In genomic region chr10:75677989-75678388, GRCm38 (mm10) we compare ENCODE assay signal across 9 mouse cellular contexts. TPM values are rescaled to one million over a fixed set of nuclear protein-coding genes. Genes with fewer than 3 reads are reported as not detected.
DNase-seq lines count a peak whose midpoint lies in the region; ATAC-seq and TF ChIP-seq lines count a peak whose summit lies in the region.
"Had no signal": no experiment of that assay in that cellular context is flagged by ENCODE, and none has a peak within 500 bp of the region (broad histone marks: within the 10 kb centered on the region; RNA-seq: fewer than 3 reads in every experiment).

No protein-coding gene starts in this region.

- no peaks in the 10 kb centered on the region for H3K27me3 ChIP-seq in heart, embryonic 10.5 days (ENCODE audit: insufficient read depth, poor library complexity, severe bottlenecking)
- H3K27me3 ChIP-seq in liver, embryonic 13.5 days, result no peaks in the 10 kb centered on the region
- no peaks in the 10 kb centered on the region for H3K27me3 ChIP-seq in midbrain, embryonic 16.5 days (ENCODE audit: control insufficient read depth, insufficient read depth, low read depth, low read length)
- H3K27me3 ChIP-seq: limb, embryonic 13.5 days had no signal

- no peak overlapping the region for H3K27ac ChIP-seq in heart, embryonic 10.5 days
- 0 out of 2 replicates have a peak overlapping the region, but pooled peaks have one; percentile 27 for H3K27ac ChIP-seq in cortical plate, adult 2 months (ENCODE audit: insufficient read depth, low read length)
- H3K27ac ChIP-seq in liver, embryonic 13.5 days, result peak overlapping the region; percentile 40
- no peak overlapping the region for H3K27ac ChIP-seq in midbrain, embryonic 16.5 days (ENCODE audit: low read length)
- H3K27ac ChIP-seq: limb, embryonic 13.5 days had no signal

- ATAC-seq in liver, embryonic 13.5 days (ENCODE audit: low read depth), result no peak
- ATAC-seq in midbrain, embryonic 16.5 days, result no peak

- no peak for TF ChIP-seq CTCF in cortical plate, adult 2 months (IDR thresholded peaks at IDR 0.05; ENCODE audit: extremely low read depth, insufficient read depth, low read length)

- peaks cover 11% of the 10 kb centered on the region for H3K4me1 ChIP-seq in heart, embryonic 10.5 days
- peaks cover 22% of the 10 kb centered on the region for H3K4me1 ChIP-seq in cortical plate, adult 2 months (ENCODE audit: control insufficient read depth, insufficient read depth, low read length)
- peaks cover 37% of the 10 kb centered on the region for H3K4me1 ChIP-seq in liver, embryonic 13.5 days (replicated peaks)
- no peaks in the 10 kb centered on the region for H3K4me1 ChIP-seq in midbrain, embryonic 16.5 days (ENCODE audit: control insufficient read depth, insufficient read depth, low read length)
- H3K4me1 ChIP-seq: limb, embryonic 13.5 days had no signal

- DNase-seq in heart, adult 18-20 months, result peak; percentile 55 to 65
- DNase-seq in heart, embryonic 10.5 days (ENCODE audit: low spot score), result no peak
- peak; percentile 94 for DNase-seq in brain, adult 2 months (ENCODE audit: low read depth, low spot score)
- DNase-seq in liver, embryonic 13.5 days, result no peak
- DNase-seq in adrenal gland, postnatal 25 days, result no peak
- no peak for DNase-seq in ovary, postnatal 36 days (ENCODE audit: low spot score)

- H3K9ac ChIP-seq in liver, embryonic 13.5 days, result no peak overlapping the region
- no peak overlapping the region for H3K9ac ChIP-seq in midbrain, embryonic 16.5 days (ENCODE audit: low read depth, low read length)
- H3K9ac ChIP-seq: limb, embryonic 13.5 days had no signal

- H3K9me3 ChIP-seq in heart, embryonic 10.5 days, result no peaks in the 10 kb centered on the region
- no peaks in the 10 kb centered on the region for H3K9me3 ChIP-seq in liver, embryonic 13.5 days (replicated peaks)
- no peaks in the 10 kb centered on the region for H3K9me3 ChIP-seq in midbrain, embryonic 16.5 days (replicated peaks; ENCODE audit: control insufficient read depth, low read length, poor library complexity, severe bottlenecking)
- H3K9me3 ChIP-seq: limb, embryonic 13.5 days had no signal

- WGBS in heart, embryonic 10.5 days, result 94% methylated on average over 5 of the region's 5 CpGs
- WGBS in liver, embryonic 13.5 days (ENCODE audit: insufficient replicate concordance), result 88% methylated on average over 5 of the region's 5 CpGs
- WGBS in midbrain, embryonic 16.5 days, result 76% methylated on average over 5 of the region's 5 CpGs

- no peak overlapping the region for H3K4me2 ChIP-seq in liver, embryonic 13.5 days
- H3K4me2 ChIP-seq in midbrain, embryonic 16.5 days (ENCODE audit: low read length), result no peak overlapping the region
- H3K4me2 ChIP-seq: limb, embryonic 13.5 days had no signal

- peaks cover 35% of the 10 kb centered on the region for H3K36me3 ChIP-seq in heart, embryonic 10.5 days
- H3K36me3 ChIP-seq in liver, embryonic 13.5 days, result peaks cover 87% of the 10 kb centered on the region
- H3K36me3 ChIP-seq in midbrain, embryonic 16.5 days (ENCODE audit: control insufficient read depth, insufficient read depth, low read length), result peaks cover 2% of the 10 kb centered on the region; the same call in 1 of the 2 replicates

- no peak for TF ChIP-seq POLR2A in cortical plate, adult 2 months (IDR thresholded peaks at IDR 0.05; ENCODE audit: extremely low read depth, insufficient read depth, low read length)

- H3K4me3 ChIP-seq in heart, embryonic 10.5 days, result no peak overlapping the region
- no peak overlapping the region for H3K4me3 ChIP-seq in cortical plate, adult 2 months (ENCODE audit: insufficient read depth, low read length)
- no peak overlapping the region for H3K4me3 ChIP-seq in liver, embryonic 13.5 days (replicated peaks)
- H3K4me3 ChIP-seq in midbrain, embryonic 16.5 days (ENCODE audit: low read depth, low read length), result no peak overlapping the region
- H3K4me3 ChIP-seq: limb, embryonic 13.5 days had no signal

RNA-seq across cellular contexts. Expression of gene Susd2, which starts 34.2 kb away (rescaled TPM):
- total RNA-seq in heart, adult 18-20 months (2021), result 1 to 10 TPM; 1.5 to 1.8 TPM
- 1.3 and 1.4 TPM in 2 replicates for polyA plus RNA-seq in heart, embryonic 10.5 days (2016; fragmentation: Nextera tagmentation; extraction: Ambion mirVana)
- 8.9 and 10.9 TPM in 2 replicates for polyA plus RNA-seq in cortical plate, adult 2 months (2012; rRNA removed)
- polyA plus RNA-seq in liver, embryonic 13.5 days (2015; fragmentation: Nextera tagmentation; extraction: Ambion mirVana), result 1.0 and 1.4 TPM in 2 replicates
- polyA plus RNA-seq in midbrain, embryonic 16.5 days (2015; fragmentation: Nextera tagmentation; extraction: Ambion mirVana), result 3.1 and 4.9 TPM in 2 replicates
- 5.9 and 8.9 TPM in 2 replicates for total RNA-seq in adrenal gland, postnatal 25 days (2021)

Comparison
In these comparisons a context has a peak if more than half of its experiments do, and no peak if none do; other contexts are left out.
1. DNase-seq: peak in heart, adult 18-20 months (2 of 2) and brain, adult 2 months (single experiment); none in heart, embryonic 10.5 days (single experiment), liver, embryonic 13.5 days (single experiment), adrenal gland, postnatal 25 days (single experiment) and ovary, postnatal 36 days (single experiment).
2. H3K27ac ChIP-seq: peak in cortical plate, adult 2 months (single experiment) and liver, embryonic 13.5 days (single experiment); none in heart, embryonic 10.5 days (single experiment) and midbrain, embryonic 16.5 days (single experiment).